Mouse (Mus musculus) CH12.LX (cell line): ENCODE measurements around the gene Hlcs. TPM values are rescaled to one million over a fixed set of nuclear protein-coding genes. Genes with fewer than 3 reads are reported as not detected.

Source experiments
- DNase-seq: peaks from one replicate; pipeline ENCODE4 v3.0.0-alpha.2; 2013; ENCODE audit errors: extremely low read depth
- H3K27ac ChIP-seq: 2 replicates; pipeline ENCODE4 v1.5.1; 2012; ENCODE audit warnings: low read depth, mild to moderate bottlenecking, control low read depth, moderate library complexity; ENCODE audit not compliant: insufficient read depth
- H3K27me3 ChIP-seq: replicated peaks from 2 replicates; pipeline ENCODE3; 2012; ENCODE audit warnings: inconsistent platforms
- H3K36me3 ChIP-seq, 2 experiments: replicated peaks in 1 of 2; 2 replicates each; pipeline versions ENCODE3 to v1.6.1; 2012; ENCODE audit warnings: inconsistent platforms in 1 of 2, low read length in 1 of 2, mild to moderate bottlenecking in 1 of 2, mixed read lengths in 1 of 2, moderate library complexity in 1 of 2; ENCODE audit not compliant: control insufficient read depth in 1 of 2, insufficient read depth in 1 of 2
- H3K4me1 ChIP-seq, 2 experiments: 2 replicates each; pipeline ENCODE4 v1.6.1; 2012; ENCODE audit warnings: inconsistent platforms in 1 of 2, moderate library complexity in 1 of 2; ENCODE audit not compliant: insufficient read depth in 2 of 2, control insufficient read depth in 1 of 2
- H3K4me2 ChIP-seq: 2 replicates; pipeline ENCODE4 v1.6.1; 2012; ENCODE audit warnings: low read depth, mild to moderate bottlenecking, control low read depth; ENCODE audit not compliant: poor library complexity, insufficient read depth, severe bottlenecking
- H3K4me3 ChIP-seq, 3 experiments: fragments of 150-350 bp in 1 of 3; sonication (generic) in 1 of 3; replicated peaks in 1 of 3; 2 replicates each; pipeline versions ENCODE3 to v1.5.1; 2011 to 2012; ENCODE audit warnings: low read depth in 2 of 3, low read length in 2 of 3, mild to moderate bottlenecking in 2 of 3, moderate library complexity in 2 of 3, control low read depth in 1 of 3, improper control_type of control experiment in 1 of 3, inconsistent platforms in 1 of 3, mixed read lengths in 1 of 3; ENCODE audit not compliant: poor library complexity in 1 of 3
- H3K79me2 ChIP-seq: replicated peaks from 2 replicates; pipeline ENCODE4 v1.6.1; 2012; ENCODE audit warnings: mild to moderate bottlenecking, moderate library complexity; ENCODE audit not compliant: control insufficient read depth, poor library complexity, insufficient read depth, severe bottlenecking; ENCODE audit errors: extremely low read depth
- H3K9ac ChIP-seq: 2 replicates; pipeline ENCODE4 v1.6.1; 2012; ENCODE audit warnings: low read depth, mild to moderate bottlenecking, control low read depth, moderate library complexity; ENCODE audit not compliant: insufficient read depth
- H3K9me3 ChIP-seq: replicated peaks from 2 replicates; pipeline ENCODE3; 2012; ENCODE audit warnings: low read length, inconsistent platforms, mixed read lengths
- CTCF ChIP-seq, 2 experiments: IDR thresholded peaks in 1 of 2; conservative IDR thresholded peaks in 1 of 2; 2 replicates each; pipeline ENCODE4 v1.5.1; 2011 to 2012; ENCODE audit warnings: low read depth in 2 of 2, low read length in 2 of 2, improper control_type of control experiment in 1 of 2, inconsistent platforms in 1 of 2, mild to moderate bottlenecking in 1 of 2, moderate library complexity in 1 of 2
- IRF4 ChIP-seq: IDR thresholded peaks from 2 replicates; pipeline ENCODE4 v1.6.1; 2014; ENCODE audit warnings: low read depth, mild to moderate bottlenecking, inconsistent platforms, low read length, improper control_type of control experiment
- JUN ChIP-seq: IDR thresholded peaks from 2 replicates; pipeline ENCODE4 v1.6.1; 2011; ENCODE audit warnings: low read depth, mild to moderate bottlenecking, low read length, improper control_type of control experiment, moderate library complexity; ENCODE audit not compliant: insufficient read depth
- JUND ChIP-seq: conservative IDR thresholded peaks from 2 replicates; pipeline ENCODE4 v1.6.1; 2011; ENCODE audit warnings: low read depth, low read length, improper control_type of control experiment
- MAFK ChIP-seq: IDR thresholded peaks from 2 replicates; pipeline ENCODE4 v1.6.1; 2011; ENCODE audit warnings: low read length, improper control_type of control experiment; ENCODE audit not compliant: insufficient replicate concordance
- MAZ ChIP-seq: IDR thresholded peaks from 2 replicates; pipeline ENCODE4 v1.6.1; 2012; ENCODE audit warnings: low read depth, mild to moderate bottlenecking, inconsistent platforms, low read length, improper control_type of control experiment, moderate library complexity
- MEF2A ChIP-seq: IDR thresholded peaks from 2 replicates; pipeline ENCODE4 v1.6.1; 2014; ENCODE audit warnings: low read depth, mild to moderate bottlenecking, inconsistent platforms, low read length, improper control_type of control experiment, borderline replicate concordance
- MXI1 ChIP-seq: IDR thresholded peaks from 2 replicates; pipeline ENCODE4 v1.6.1; 2011; ENCODE audit warnings: mild to moderate bottlenecking, low read depth, low read length, improper control_type of control experiment
- MYC ChIP-seq: IDR thresholded peaks from 2 replicates; pipeline ENCODE4 v1.6.1; 2011; ENCODE audit warnings: low read depth, mild to moderate bottlenecking, improper control_type of control experiment, low read length
- NRF1 ChIP-seq: IDR thresholded peaks from 2 replicates; pipeline ENCODE4 v1.6.1; 2014; ENCODE audit warnings: low read depth, mild to moderate bottlenecking, inconsistent platforms, low read length, improper control_type of control experiment, moderate library complexity
- PAX5 ChIP-seq: IDR thresholded peaks from 2 replicates; pipeline ENCODE4 v1.6.1; 2012; ENCODE audit warnings: low read length, inconsistent platforms, mixed read lengths
- POLR2AphosphoS2 ChIP-seq: IDR thresholded peaks from 2 replicates; pipeline ENCODE4 v1.6.1; 2011; ENCODE audit warnings: low read depth, low read length, improper control_type of control experiment
- dilution Hi-C: fragments of 300-500 bp; cut with MboI; formaldehyde crosslinking; loops from 2 replicates; pipeline ENCODE4 v1.14.3; 2020; ENCODE audit warnings: low sequenced_read_pairs; ENCODE audit not compliant: extremely low pct_unique_long_range_greater_than_20kb, extremely low pct_ligation_motif_present
- in situ Hi-C: fragments of 300-500 bp; cut with MboI; formaldehyde crosslinking; loops from 3 replicates; pipeline ENCODE4 v1.14.3; 2019; ENCODE audit warnings: low sequenced_read_pairs, low pct_ligation_motif_present, low pct_unique_long_range_greater_than_20kb, mixed read lengths
- polyA plus RNA-seq: library from polyadenylated mRNA; unstranded; fragments of >175 nt; gene quantifications from 2 replicates; pipeline ENCODE4 v1.2.1, GENCODE M21; 2012; ENCODE audit warnings: low read depth; ENCODE audit not compliant: insufficient read length
- total RNA-seq, 2 experiments: library from RNA; depleted of rRNA; stranded (reverse); fragments of 300-350 nt in 1 of 2; fragments of >200 nt in 1 of 2; gene quantifications; 2 replicates each; pipeline ENCODE4 v1.2.3; 2012 to 2014

Gene Hlcs
- total and polyA plus RNA-seq, 3 experiments: 5.3 to 12.5 (median 9.4) TPM

- peaks cover 16 to 67% of the 10 kb centered on the region in 2 experiments for H3K4me1 ChIP-seq
- no peaks in the 10 kb centered on the region for H3K79me2 ChIP-seq
- no peak overlapping the region for H3K4me3 ChIP-seq
- dilution Hi-C loops (no loop called here), in situ Hi-C loops (no loop called here)
- peak overlapping the region; percentile 18; the same call in 1 of the 2 replicates for H3K4me2 ChIP-seq
- H3K27ac ChIP-seq: peak overlapping the region; percentile 13; the same call in 1 of the 2 replicates
- H3K9ac ChIP-seq: no peak overlapping the region
- peaks cover 12% of the 10 kb centered on the region for H3K9me3 ChIP-seq
- H3K36me3 ChIP-seq: peaks cover 3 to 18% of the 10 kb centered on the region in 2 experiments
- TF ChIP-seq IRF4: peak; percentile 97
- 0 out of 2 replicates have a peak, but pooled peaks have one; percentile 19 for TF ChIP-seq MYC
- TF ChIP-seq POLR2AphosphoS2: no peak
- TF ChIP-seq JUN: peak; percentile 92
- 0 out of 2 replicates have a peak, but pooled peaks have one; percentile 32 for TF ChIP-seq MEF2A
- TF ChIP-seq MAZ: no peak
- peak; percentile 68; the same call in 1 of the 2 replicates for TF ChIP-seq MXI1
- no peak for TF ChIP-seq CTCF (conservative IDR thresholded peaks at IDR 0.05 in 1 of 2, IDR thresholded peaks at IDR 0.05 in 1 of 2; ENCODE audit: low read depth in 2 of 2, low read length in 2 of 2)
- no peak for TF ChIP-seq NRF1
- peak; percentile 98 for TF ChIP-seq JUND
- no peaks in the 10 kb centered on the region for H3K27me3 ChIP-seq
- DNase-seq: peak; percentile 92
Observed at GRCm38 (mm10) chr16:94236226-94237129, 76.9 kb downstream of the Hlcs start.

- Histone ChIP-seq H3K27me3 (no peaks in the 10 kb centered on the region), H3K27ac (no peak overlapping the region), H3K4me2 (no peak overlapping the region), H3K4me3 (no peak overlapping the region), H3K36me3 (peaks cover 3 to 19% of the 10 kb centered on the region in 2 experiments), H3K9me3 (peaks cover 7% of the 10 kb centered on the region), H3K4me1 (peaks cover 16 to 61% of the 10 kb centered on the region in 2 experiments), H3K79me2 (no peaks in the 10 kb centered on the region), H3K9ac (no peak overlapping the region)
- in situ Hi-C loops: no loop called here
- dilution Hi-C loops: no loop called here
- TF ChIP-seq PAX5: no peak
- TF ChIP-seq MAFK: peak; percentile 95
- DNase-seq: no peak
Observed at GRCm38 (mm10) chr16:94235718-94236117, 77.7 kb downstream of the Hlcs start.
